Mouse (Mus musculus) heart, postnatal 0 days (tissue): ENCODE results near the gene Ttbk2.

Experiments used
- CTCF ChIP-seq: IDR thresholded peaks from 2 replicates; pipeline ENCODE4 v1.5.1; 2016; ENCODE audit warnings: antibody characterized with exemption, control low read depth, low read depth
- EP300 ChIP-seq: IDR thresholded peaks from 2 replicates; pipeline ENCODE4 v1.6.1; 2016; ENCODE audit warnings: antibody characterized with exemption, low read depth

GRCm38 (mm10) chr2:120710948-120711347, 139.5 kb downstream of the Ttbk2 start:
- TF ChIP-seq CTCF (no peak), EP300 (no peak)
